Mouse (Mus musculus) cortical plate, adult 2 months (tissue): ENCODE measurements at regions not wholly inside any gene's neighbourhood (a gene's known extent, or its start where the extent isn't known, plus 50 kb on each side); places are given as distances from the start of the nearest gene placed in this dataset.

Experiments
- CTCF ChIP-seq: fragments of 200-500 bp; IDR thresholded peaks from 2 replicates; pipeline ENCODE4 v1.5.1; 2011; ENCODE audit warnings: mild to moderate bottlenecking, control low read depth, low read length; ENCODE audit not compliant: insufficient read depth; ENCODE audit errors: extremely low read depth
- POLR2A ChIP-seq: fragments of 200-500 bp; IDR thresholded peaks from 2 replicates; pipeline ENCODE4 v1.6.1; 2011; ENCODE audit warnings: mild to moderate bottlenecking, low read length, control low read depth; ENCODE audit not compliant: insufficient read depth; ENCODE audit errors: extremely low read depth

GRCm38 (mm10) chr11:89929115-89929988 is 73.3 kb downstream of the Pctp start:
- TF ChIP-seq CTCF (no peak), POLR2A (no peak)
